Mouse (Mus musculus): ENCODE data around the gene Tmem177. TPM values are rescaled to one million over a fixed set of nuclear protein-coding genes. Genes with fewer than 3 reads are reported as not detected.

Tmem177 gene
- 4.6 TPM for total RNA-seq (2023)

GRCm38 (mm10) chr1:119912953-119913814 is at the start of gene Tmem177:
Tmem177 (minus strand) TSS chr1:119913208.

Other genes starting within 250 kb of the Tmem177 start
- 34.9 TPM for gene Ptpn4, start 75.6 kb downstream of the Tmem177 start, total RNA-seq (2023)
- not detected for gene Cfap221, start 84.0 kb upstream of the Tmem177 start, total RNA-seq (2023)
- gene Sctr, start 93.7 kb upstream of the Tmem177 start, total RNA-seq (2023), result not detected
- gene Tmem37, start 160.9 kb upstream of the Tmem177 start, total RNA-seq (2023), result not detected
- gene Dbi, start 207.9 kb upstream of the Tmem177 start, total RNA-seq (2023), result 33.7 TPM
- gene 3110009E18Rik, start 208.0 kb upstream of the Tmem177 start, total RNA-seq (2023), result 15.2 TPM

Measured in CD8-positive naive resting alpha-beta T cell, adult 57 days (primary cell).